Mouse (Mus musculus): ENCODE results near the gene Hdac4.
A peak's percentile ranks its signal among the peaks of the same experiment; 100 is the strongest.

Gene Hdac4

DNA sequence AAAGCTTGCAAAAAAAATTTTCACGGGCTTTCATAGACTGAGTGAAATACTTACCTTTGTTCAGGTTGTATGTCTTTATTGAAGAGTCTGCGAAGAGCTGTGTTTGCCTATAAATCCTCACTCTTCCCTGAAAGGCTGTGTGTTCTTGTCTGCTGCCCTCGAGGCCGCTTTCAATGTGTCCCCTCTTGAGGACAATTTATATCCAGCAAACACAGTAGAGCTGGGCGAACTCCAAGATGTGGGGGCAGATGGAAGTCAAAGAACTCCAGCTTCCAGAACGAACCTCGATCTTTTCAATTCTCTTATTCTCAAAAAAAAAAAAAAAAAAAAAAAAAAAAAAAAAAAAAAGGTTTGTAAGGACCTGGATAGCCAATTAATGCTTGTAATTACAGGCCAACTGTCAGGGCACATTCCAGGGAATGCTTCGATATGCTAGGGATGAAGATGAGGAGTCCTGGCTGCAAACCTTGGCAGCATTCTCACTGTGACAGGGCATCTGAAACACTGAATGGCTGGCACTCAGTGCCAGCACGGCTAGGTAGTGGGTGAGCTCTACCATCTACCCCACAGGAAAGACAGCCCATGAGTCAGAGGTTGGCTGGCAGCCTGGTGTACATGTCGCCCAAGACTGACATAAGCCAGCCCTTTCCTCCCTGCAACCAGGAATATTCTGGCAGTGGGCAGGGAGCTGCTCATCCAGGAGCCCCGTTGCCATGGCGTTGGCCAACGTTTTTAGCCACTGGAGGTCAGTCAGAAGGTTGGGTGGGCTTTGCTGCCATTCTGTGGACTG is at the start of gene Hdac4:
Hdac4 (minus strand) TSS at position 340 of the 790 bp plus-strand sequence.
- DNase-seq (ENCODE audit: low read depth, low spot score): no peak

- no peak for DNase-seq (ENCODE audit: low read depth, low spot score)
These were observed 48.0 kb upstream of the Hdac4 start for GRCm38 (mm10) chr1:92243549-92243948.

DNA sequence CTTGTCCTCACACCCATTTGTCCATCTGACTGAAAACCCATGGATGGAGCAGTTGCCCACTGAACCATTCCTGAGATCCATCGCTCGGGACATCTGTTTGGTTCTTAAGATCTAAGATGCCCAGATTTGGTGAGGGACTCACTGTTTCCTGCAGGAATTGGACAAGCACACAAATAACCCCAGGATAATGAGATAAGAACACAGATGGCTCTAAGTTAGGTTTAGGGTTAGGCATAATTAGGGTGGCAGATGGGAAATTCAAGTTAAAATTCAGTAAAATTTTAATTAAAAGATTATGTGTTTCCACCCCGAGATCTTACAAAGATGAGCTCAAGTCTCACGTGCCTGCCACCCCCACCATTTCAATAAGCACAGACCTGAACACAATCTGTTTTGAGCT is 44.6 kb upstream of the Hdac4 start:
- no peak for DNase-seq (ENCODE audit: low read depth, low spot score)

DNA sequence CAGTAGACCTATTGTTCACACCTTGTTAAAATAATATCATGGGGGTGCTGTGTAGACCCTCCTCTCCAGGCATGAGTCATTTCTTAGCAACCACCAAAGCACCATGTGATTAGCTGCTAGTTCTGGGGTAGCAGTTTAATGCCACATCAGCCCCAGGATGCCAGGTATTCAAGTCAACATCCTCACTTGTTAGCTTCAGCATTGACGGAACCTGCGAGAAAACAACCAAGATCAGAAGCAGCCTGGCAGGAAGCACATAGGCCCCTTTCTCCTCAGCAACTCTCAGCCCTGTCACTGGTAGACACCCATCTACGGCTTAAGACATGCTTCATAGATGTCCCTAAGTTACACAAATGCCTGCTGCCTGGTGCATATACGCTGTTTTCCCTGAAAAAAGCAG is 40.1 kb upstream of the Hdac4 start:
- no peak for DNase-seq (ENCODE audit: low read depth, low spot score)

- DNase-seq (ENCODE audit: low read depth, low spot score): no peak
These were observed 29.8 kb upstream of the Hdac4 start for GRCm38 (mm10) chr1:92225297-92225696.

GRCm38 (mm10) chr1:92223956-92224891 is 28.7 kb upstream of the Hdac4 start:
- DNase-seq (ENCODE audit: low read depth, low spot score): no peak

DNA sequence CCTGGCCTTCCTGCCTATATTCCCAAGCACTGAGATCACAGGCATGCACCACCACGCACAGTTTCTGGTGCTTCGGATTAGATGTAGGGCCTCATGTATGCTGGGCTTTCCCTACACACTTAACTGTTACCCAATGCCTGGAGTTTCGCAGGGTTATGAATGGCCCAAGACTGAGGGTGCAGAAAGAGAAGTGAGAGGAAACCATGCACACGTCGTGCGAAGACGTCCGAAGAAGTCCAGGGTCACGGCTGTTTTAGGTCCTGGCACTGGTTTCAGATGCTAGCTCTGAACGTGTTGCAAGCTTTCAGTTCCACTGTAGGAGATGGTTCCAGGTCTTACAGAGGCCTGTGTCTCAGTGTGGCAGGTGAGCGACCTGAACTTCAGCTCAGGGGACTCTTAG is 21.2 kb upstream of the Hdac4 start:
- DNase-seq (ENCODE audit: low read depth, low spot score): no peak

DNA sequence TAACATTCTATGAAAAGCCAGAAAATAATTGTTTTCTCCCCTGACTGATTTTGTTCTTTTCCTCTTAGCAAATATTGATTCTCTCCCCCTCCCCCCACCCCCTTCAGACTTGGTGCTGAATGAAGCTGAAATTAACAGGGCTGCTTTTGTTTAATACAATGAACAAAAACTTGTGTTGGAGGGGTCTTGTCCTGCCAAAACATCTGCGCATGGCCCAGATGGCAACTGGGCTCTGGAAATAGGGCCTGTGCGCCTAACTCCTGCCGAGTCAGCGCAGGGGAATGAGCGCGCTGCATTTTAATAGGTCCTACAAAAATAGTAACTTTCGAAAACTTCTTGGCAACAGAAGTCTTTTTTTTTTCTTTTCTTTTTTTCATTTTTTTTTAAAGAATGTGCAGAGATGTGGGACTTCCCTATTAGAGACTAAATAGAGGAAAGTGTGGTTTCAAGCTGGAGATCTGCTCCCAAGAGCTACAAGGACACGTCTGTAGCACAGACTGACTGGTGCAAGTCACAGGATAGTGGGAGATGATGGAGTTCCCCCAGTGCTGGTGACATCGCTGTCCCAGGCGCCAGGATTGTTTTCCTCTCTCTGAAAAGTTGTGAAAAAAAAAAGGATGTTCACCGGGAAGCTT is 20.6 kb upstream of the Hdac4 start:
- DNase-seq (ENCODE audit: low read depth, low spot score): no peak

DNA sequence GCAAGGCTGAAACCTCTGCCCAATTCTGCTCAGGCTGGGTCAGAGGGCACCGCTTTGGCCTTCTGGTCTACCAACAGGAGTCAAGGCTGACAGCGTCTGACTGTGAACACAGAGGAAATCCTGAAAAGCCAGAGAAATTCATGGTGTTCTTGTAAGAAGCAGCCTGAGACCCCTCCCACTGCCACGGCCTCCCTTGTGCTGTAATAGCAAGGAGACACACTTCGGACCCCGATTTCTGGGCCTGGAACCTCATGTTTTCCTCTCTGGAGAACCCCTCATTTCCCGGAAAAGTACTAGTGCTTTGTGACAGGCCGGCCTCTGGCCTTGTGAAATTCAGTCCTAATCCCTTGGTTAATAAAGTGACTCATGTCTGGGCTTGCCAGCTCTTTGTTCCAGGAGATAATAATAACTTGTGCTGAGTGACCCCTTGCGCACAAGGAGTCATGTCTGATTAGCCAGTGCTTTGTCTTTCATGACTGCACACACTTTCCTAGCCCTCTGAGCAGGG is 19.7 kb upstream of the Hdac4 start:
- no peak for DNase-seq (ENCODE audit: low read depth, low spot score)

DNA sequence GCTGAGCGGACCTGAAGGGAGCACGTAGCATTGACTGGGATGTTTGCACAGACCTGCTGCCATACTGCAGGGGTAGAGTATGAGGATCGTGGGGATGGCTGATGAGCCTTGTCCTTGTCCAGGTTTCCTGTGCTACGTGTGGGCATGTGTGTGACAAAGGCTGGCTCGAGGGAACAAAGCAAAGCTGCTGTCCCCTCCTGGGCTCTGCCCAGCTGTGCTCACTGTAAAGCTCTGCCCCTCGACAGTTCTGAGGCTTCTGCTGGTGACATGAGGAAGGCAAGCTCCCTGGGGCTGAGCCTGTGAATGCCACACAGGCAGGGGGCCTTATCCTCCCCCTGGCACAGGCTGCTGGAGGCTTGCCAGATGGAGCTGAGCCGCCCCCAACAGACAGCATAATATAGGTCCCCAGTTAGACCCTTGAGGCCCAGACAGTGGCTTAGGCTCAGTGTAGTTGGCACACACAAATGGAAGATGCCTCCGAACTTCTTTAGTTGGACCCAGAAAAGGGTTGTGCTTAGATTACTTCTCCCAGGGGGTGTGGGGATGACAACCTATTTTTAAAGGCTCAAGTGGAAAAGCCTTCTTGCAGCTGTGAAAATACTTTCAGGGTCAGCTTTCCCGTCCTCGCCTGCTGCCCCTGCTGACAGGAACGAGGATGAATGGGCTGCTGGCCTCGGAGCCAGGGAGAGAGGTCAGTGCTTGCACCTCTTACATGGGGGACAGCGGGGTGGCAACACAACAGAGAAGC is 16.7 kb upstream of the Hdac4 start:
- no peak for DNase-seq (ENCODE audit: low read depth, low spot score)

DNA sequence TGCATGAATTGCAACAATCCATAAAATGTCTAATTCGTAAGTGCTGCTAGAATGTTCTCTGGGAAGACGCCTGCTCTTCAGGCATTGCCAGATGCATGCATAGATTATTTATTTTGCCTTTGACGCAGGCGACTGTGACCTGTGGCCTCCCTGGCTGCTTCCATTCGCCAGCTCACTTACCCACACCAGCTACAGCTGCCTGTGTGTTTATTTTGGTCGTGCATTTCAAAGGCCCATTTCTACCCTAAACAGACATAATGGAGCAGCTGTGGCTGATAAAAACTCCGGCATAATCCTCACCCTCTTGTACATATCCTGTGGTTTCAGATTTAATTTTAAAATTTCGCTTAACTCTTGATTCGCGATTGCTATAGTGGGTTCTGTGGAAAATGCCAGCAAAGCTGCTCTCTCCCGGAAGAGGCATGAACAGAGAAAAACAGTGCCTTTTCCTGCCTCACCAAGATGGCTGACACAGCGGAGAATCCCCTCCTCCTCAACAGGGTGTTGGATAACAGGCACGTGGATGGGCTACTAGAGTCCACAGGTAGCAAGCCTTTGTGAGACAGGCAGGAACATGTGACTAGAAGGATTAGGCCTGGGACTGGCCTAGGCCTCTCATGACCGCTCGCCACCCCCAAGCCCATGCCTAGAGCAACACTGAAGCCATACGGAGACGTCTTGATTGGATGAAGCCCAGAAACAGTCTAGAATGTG is 7.3 kb upstream of the Hdac4 start:
- no peak for DNase-seq (ENCODE audit: low read depth, low spot score)

DNA sequence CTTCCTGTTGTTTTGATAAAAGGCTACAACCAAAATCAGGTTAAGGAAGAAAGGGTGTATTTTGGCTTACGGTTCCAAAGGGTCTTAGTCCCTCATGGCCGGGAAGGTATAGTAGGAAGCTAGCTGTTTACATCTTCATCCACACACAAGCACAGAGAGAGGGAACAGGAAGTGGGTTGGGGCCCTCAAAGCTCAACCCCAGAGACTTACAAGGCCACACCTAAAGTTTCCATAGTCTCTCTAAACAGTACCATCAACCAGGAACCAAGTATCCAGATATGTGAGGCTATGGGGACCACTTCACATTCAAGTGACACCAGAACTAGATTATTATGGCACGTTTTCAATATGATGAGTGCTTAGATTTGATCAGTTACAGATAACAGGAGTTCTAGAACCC is 5.0 kb downstream of the Hdac4 start:
- no peak for DNase-seq (ENCODE audit: low read depth, low spot score)

DNA sequence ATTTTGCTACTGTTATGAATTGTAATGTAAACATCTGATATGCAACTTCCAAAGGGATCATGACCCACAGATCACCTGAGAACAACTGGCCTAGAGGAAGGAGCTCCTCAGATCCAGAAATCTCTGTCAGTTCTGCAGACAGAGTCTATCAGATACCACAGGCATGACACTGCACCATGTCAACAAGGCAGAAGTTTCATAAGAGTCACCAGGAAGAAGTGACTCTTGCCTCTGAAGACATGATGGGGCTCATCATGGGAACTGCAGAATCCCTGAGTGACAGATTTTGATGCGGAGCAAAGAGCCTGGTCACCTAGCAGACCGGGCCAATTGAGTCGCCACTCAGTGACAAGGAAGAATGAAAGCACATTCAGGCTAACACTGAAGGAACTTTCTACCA is 8.4 kb downstream of the Hdac4 start:
- DNase-seq (ENCODE audit: low read depth, low spot score): no peak

DNA sequence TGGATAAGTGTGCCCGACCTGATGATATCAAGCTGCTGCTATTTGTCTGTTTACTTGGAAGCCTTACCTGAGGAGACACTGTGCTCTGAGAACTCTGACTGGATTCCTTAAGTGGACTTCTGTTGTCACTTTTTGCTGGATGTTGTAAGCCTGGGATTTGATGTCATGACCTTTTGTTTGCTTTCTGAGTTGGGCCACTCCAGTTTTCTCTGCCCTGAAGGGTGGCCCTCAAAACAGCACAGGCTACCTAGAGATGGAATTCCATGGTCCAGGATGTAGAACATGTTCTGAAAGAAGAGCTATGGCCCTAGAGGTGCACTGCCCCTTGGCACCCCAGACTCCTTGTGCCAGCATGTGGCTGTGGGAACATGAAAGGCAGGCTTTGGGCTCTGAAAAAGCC is 10.9 kb downstream of the Hdac4 start:
- DNase-seq (ENCODE audit: low read depth, low spot score): no peak

GRCm38 (mm10) chr1:92183101-92183790 is 12.3 kb downstream of the Hdac4 start:
- no peak for DNase-seq (ENCODE audit: low read depth, low spot score)

DNA sequence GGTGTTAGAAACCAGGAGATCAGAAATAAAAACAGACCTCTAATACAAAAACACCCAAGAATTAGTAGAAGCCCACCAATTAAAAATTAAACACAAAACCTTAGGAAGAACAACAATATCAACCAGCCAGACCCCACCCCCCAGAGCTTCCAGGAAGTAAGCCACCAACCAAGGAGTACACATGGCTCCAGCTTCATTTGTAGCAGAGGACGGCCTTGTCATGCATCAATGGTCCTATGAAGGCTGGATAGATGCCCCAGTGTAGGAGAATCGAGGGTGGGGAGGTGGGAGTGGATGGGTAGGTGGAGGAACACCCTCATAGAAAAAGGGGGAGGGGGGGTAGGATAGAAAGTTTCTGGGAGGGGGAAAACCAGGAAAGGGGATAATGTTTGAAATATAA is 13.5 kb downstream of the Hdac4 start:
- no peak for DNase-seq (ENCODE audit: low read depth, low spot score)

DNA sequence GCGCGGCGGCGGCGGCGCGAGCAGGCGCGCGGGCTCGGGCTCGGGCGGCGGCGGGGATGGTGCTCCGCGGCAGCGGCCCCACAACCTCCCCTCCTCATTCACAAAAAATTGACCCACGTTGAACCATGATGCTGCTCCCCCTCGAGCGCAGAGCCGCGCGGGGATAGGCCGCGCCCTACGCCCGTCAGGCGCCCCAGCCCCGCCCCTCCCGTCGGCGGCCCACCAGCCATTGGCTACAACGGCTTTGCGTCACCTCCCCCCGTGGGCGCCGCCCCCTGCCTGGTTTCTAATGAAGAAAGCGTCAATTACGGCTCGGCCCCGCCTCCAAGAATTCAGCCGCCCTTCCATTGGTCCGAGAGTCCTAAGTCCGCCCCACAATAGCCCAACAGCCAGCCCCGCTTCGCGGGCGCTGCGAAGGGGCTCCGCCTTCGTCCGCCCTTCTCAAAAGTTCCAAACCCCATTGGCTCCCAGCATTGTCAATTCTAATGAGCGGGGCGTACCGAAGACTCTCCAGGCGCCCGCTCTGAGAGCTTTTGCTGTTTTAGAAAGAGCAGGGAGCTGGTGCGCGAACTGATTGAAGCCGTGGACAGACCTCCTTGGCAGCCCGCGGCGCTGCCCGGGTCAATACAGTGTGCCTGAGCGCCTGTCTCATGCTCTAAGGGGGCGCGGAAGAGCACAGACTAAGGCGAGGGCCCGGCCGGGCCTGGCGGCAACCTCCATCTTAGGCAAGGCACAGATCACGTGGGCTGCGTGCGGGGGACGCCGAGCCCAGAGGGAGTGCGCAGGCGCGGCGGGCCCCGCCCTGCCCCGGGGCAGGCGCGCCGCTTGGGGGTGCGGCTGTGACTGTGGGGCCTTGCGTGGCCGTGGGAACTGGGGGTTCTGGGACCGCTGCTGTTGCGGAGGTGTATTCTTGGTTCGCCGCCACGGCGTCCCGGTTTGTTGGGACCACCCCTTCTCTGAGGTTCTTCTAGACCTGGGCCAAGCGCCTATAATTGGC is 15.1 kb downstream of the Hdac4 start:
- peak; percentile 100 for DNase-seq (ENCODE audit: low read depth, low spot score)

DNA sequence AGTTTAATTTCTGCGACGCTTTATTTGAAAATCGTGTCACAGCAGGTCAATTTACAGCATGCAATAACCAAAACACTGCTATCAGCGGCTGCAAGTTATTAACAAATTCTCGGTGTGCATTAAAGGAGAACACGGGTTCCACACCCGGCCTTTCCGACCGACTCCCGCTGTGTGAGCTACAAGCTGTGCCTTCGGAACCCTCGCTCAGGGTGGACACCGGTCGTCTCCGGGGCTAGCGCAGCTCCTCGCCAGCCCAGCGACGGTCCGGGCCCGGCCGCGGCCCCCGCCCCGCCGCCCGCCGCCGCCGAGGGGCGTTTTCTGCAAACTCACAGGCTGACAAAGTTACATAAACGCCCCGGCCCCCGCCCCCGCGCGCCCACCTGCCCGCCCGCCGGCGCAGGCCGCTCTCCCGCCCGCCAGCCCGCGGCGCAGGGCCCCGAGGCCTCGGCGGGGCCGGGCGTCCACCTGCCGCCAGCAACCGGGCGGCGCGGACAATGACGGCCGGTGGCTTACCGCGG is 16.0 kb downstream of the Hdac4 start:
- no peak for DNase-seq (ENCODE audit: low read depth, low spot score)

DNA sequence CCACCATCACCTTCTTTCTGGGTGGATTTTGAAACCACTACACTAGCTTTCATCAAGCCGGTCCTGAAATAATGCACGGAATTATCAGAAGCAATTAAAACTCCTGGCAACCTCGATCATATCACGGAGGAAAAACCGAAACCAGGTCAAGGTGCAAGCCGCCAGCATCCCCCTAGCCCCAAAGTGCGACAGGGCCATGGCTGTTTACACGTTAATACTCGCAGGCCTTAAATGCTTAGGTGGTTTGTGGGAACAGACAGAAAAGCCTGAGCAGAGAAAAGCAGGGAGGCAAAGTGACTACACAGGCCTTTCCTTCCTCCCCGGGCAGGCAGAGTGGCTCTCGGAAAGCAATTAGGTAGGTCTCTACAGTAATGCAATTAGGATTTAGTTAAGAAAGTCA is 16.4 kb downstream of the Hdac4 start:
- no peak for DNase-seq (ENCODE audit: low read depth, low spot score)

All from brain, embryonic 18.5 days (tissue).